Mouse (Mus musculus) hindbrain, embryonic 14.5 days (tissue): ENCODE measurements around the gene Olfr812. TPM values are rescaled to one million over a fixed set of nuclear protein-coding genes. Genes with fewer than 3 reads are reported as not detected.
"Not testable (repeated sequence)": the region's sequence is repeated elsewhere in the genome, so short reads cannot be mapped to it uniquely, and the experiment has no call there.

Source experiments
- ATAC-seq: fragments of 200-750 bp; cut with Nextera tagmentation; 2 replicates; pipeline ENCODE4 v1.8.0; 2017; ENCODE audit warnings: moderate number of reproducible peaks, mild to moderate bottlenecking, moderate TSS enrichment, moderate library complexity; ENCODE audit not compliant: low FRiP score
- DNase-seq: peaks from one replicate; pipeline ENCODE4 v3.0.0-alpha.2; 2015; ENCODE audit warnings: low spot score
- H3K27ac ChIP-seq: fragments of 300-500 bp; sonication (generic); 2 replicates; pipeline ENCODE4 v1.5.1; 2014; ENCODE audit warnings: mild to moderate bottlenecking, moderate library complexity
- H3K27me3 ChIP-seq: fragments of 300-500 bp; sonication (generic); 2 replicates; pipeline ENCODE4 v1.6.1; 2014; ENCODE audit warnings: mild to moderate bottlenecking, low read length, mixed read lengths; ENCODE audit not compliant: control insufficient read depth, insufficient read depth
- H3K36me3 ChIP-seq: fragments of 300-500 bp; sonication (generic); replicated peaks from 2 replicates; pipeline ENCODE4 v1.6.1; 2014; ENCODE audit not compliant: control insufficient read depth, insufficient read depth
- H3K4me1 ChIP-seq: fragments of 300-500 bp; sonication (generic); replicated peaks from 2 replicates; pipeline ENCODE4 v1.6.1; 2014; ENCODE audit warnings: antibody characterized with exemption, low read length, mixed read lengths; ENCODE audit not compliant: control insufficient read depth, insufficient read depth
- H3K4me2 ChIP-seq: fragments of 300-500 bp; sonication (generic); replicated peaks from 2 replicates; pipeline ENCODE4 v1.6.1; 2014; ENCODE audit warnings: mild to moderate bottlenecking, moderate library complexity
- H3K4me3 ChIP-seq: fragments of 300-500 bp; sonication (generic); replicated peaks from 2 replicates; pipeline ENCODE4 v1.5.1; 2014; ENCODE audit warnings: mild to moderate bottlenecking, low read length
- H3K9ac ChIP-seq: fragments of 300-500 bp; sonication (generic); 2 replicates; pipeline ENCODE4 v1.6.1; 2014
- H3K9me3 ChIP-seq: fragments of 300-500 bp; sonication (generic); 2 replicates; pipeline ENCODE4 v1.6.1; 2016; ENCODE audit warnings: low read length; ENCODE audit not compliant: control insufficient read depth
- WGBS: fragments of 180-500 bp; shearing (Covaris S2); extraction: QIAGEN DNeasy Blood & Tissue Kit; methylation state at CpG from one replicate; pipeline ENCODE4 v1.1.7; 2014; 5-methylcytosine and 5-hydroxymethylcytosine counted together
- polyA plus RNA-seq: library from polyadenylated mRNA; unstranded; fragments of >200 nt; fragmentation: Nextera tagmentation; extraction: Ambion mirVana; gene quantifications from 2 replicates; pipeline ENCODE4 v1.2.1, GENCODE M21; 2014

Gene Olfr812
- polyA plus RNA-seq: not detected in 2 replicates

GRCm38 (mm10) chr10:129845994-129846393 is at the start of gene Olfr812:
Gene Olfr812 (minus strand): TSS chr10:129846094.
- H3K9ac ChIP-seq: no peak within 1 kb of the TSS
- no peaks in the 10 kb centered on the region for H3K4me1 ChIP-seq
- H3K4me3 ChIP-seq: no peak within 1 kb of the TSS
- no peaks in the 10 kb centered on the region for H3K27me3 ChIP-seq
- DNase-seq (no peak), ATAC-seq (no peak)
- H3K4me2 ChIP-seq: no peak within 1 kb of the TSS
- WGBS: 67% methylated on average over 1 of the region's 1 CpGs
- no peaks in the 10 kb centered on the region for H3K36me3 ChIP-seq
- H3K9me3 ChIP-seq: no peaks in the 10 kb centered on the region
- no peak within 1 kb of the TSS for H3K27ac ChIP-seq

- no peaks in the 10 kb centered on the region for H3K4me1 ChIP-seq
- H3K9me3 ChIP-seq: no peaks in the 10 kb centered on the region
- WGBS: 96% methylated on average over 7 of the region's 7 CpGs
- no peak overlapping the region for H3K9ac ChIP-seq
- no peak overlapping the region for H3K27ac ChIP-seq
- no peaks in the 10 kb centered on the region for H3K36me3 ChIP-seq
- H3K4me3 ChIP-seq: no peak overlapping the region
- H3K27me3 ChIP-seq: no peaks in the 10 kb centered on the region
- DNase-seq (no peak), ATAC-seq (no peak)
- no peak overlapping the region for H3K4me2 ChIP-seq
Observed at GRCm38 (mm10) chr10:129885934-129886333, 40.0 kb upstream of the Olfr812 start.

- WGBS: 87% methylated on average over 6 of the region's 6 CpGs
- H3K27me3 ChIP-seq, ATAC-seq, H3K27ac ChIP-seq, H3K4me2 ChIP-seq, H3K9ac ChIP-seq, H3K4me3 ChIP-seq, DNase-seq, H3K9me3 ChIP-seq, H3K4me1 ChIP-seq, H3K36me3 ChIP-seq: not testable (repeated sequence)
Observed at GRCm38 (mm10) chr10:129885496-129885895, 39.6 kb upstream of the Olfr812 start.

- H3K4me3 ChIP-seq, H3K4me2 ChIP-seq, ATAC-seq, H3K9me3 ChIP-seq, DNase-seq, H3K36me3 ChIP-seq, H3K4me1 ChIP-seq, H3K9ac ChIP-seq, H3K27ac ChIP-seq, H3K27me3 ChIP-seq: not testable (repeated sequence)
- no CpG with 5 or more reads among the region's 1 CpGs for WGBS
Observed at GRCm38 (mm10) chr10:129879751-129880150, 33.9 kb upstream of the Olfr812 start, which contains the start of gene Olfr814. Gene Olfr814 (minus strand): TSS chr10:129879851.

- no peaks in the 10 kb centered on the region for H3K9me3 ChIP-seq
- no peak for ATAC-seq
Observed at GRCm38 (mm10) chr10:129855067-129855466, 9.2 kb upstream of the Olfr812 start, which contains the start of gene Olfr813. Gene Olfr813 (plus strand): TSS chr10:129855367.

GRCm38 (mm10) chr10:129847343-129847742 is 1.4 kb upstream of the Olfr812 start:
- no peaks in the 10 kb centered on the region for H3K9me3 ChIP-seq
- no peak overlapping the region for H3K4me2 ChIP-seq
- no peak for ATAC-seq
- no peak overlapping the region for H3K9ac ChIP-seq
- no peaks in the 10 kb centered on the region for H3K27me3 ChIP-seq
- H3K27ac ChIP-seq: no peak overlapping the region
- no peak overlapping the region for H3K4me3 ChIP-seq
- 42% methylated on average over 1 of the region's 1 CpGs for WGBS
- no peak for DNase-seq
- no peaks in the 10 kb centered on the region for H3K36me3 ChIP-seq
- no peaks in the 10 kb centered on the region for H3K4me1 ChIP-seq

More at GRCm38 (mm10) chr10:129855067-129855466, 9.2 kb upstream of the Olfr812 start, which contains the start of gene Olfr813:
- Histone ChIP-seq H3K36me3 (no peaks in the 10 kb centered on the region), H3K4me1 (no peaks in the 10 kb centered on the region), H3K9ac (no peak within 1 kb of the TSS), H3K27me3 (no peaks in the 10 kb centered on the region), H3K4me2 (no peak within 1 kb of the TSS), H3K27ac (no peak within 1 kb of the TSS), H3K4me3 (no peak within 1 kb of the TSS)
- no peak for DNase-seq

GRCm38 (mm10) chr10:129804296-129804695 is 41.6 kb downstream of the Olfr812 start, which contains the start of gene Olfr811:
Gene Olfr811 (minus strand): TSS chr10:129804396.
- 85% methylated on average over 4 of the region's 4 CpGs for WGBS
- no peak within 1 kb of the TSS for H3K9ac ChIP-seq
- DNase-seq (no peak), ATAC-seq (no peak)
- no peaks in the 10 kb centered on the region for H3K36me3 ChIP-seq
- no peak within 1 kb of the TSS for H3K4me3 ChIP-seq
- H3K4me1 ChIP-seq: no peaks in the 10 kb centered on the region
- no peaks in the 10 kb centered on the region for H3K9me3 ChIP-seq
- no peak within 1 kb of the TSS for H3K4me2 ChIP-seq
- H3K27me3 ChIP-seq: no peaks in the 10 kb centered on the region
- H3K27ac ChIP-seq: no peak within 1 kb of the TSS

- Histone ChIP-seq H3K27ac (no peak within 1 kb of the TSS), H3K4me2 (no peak within 1 kb of the TSS), H3K36me3 (no peaks in the 10 kb centered on the region), H3K9ac (no peak within 1 kb of the TSS), H3K4me3 (no peak within 1 kb of the TSS), H3K4me1 (no peaks in the 10 kb centered on the region), H3K27me3 (no peaks in the 10 kb centered on the region), H3K9me3 (no peaks in the 10 kb centered on the region)
- DNase-seq (no peak), ATAC-seq (no peak)
Observed at GRCm38 (mm10) chr10:129794817-129795216, 51.1 kb downstream of the Olfr812 start, which contains the start of gene Olfr810. Gene Olfr810 (minus strand): TSS chr10:129794917.
